Mouse (Mus musculus) MEL (cell line): ENCODE results near the gene Eml2. TPM values are rescaled to one million over a fixed set of nuclear protein-coding genes. Genes with fewer than 3 reads are reported as not detected.
A peak's percentile ranks its signal among the peaks of the same experiment; 100 is the strongest.

Source experiments
- DNase-seq: peaks from one replicate; pipeline ENCODE4 v3.0.0; 2011; ENCODE audit warnings: low read depth, low spot score
- H3K27ac ChIP-seq: 2 replicates; pipeline ENCODE4 v1.5.1; 2012; ENCODE audit warnings: low read depth, mild to moderate bottlenecking, control low read depth, low read length, moderate library complexity; ENCODE audit not compliant: control insufficient read depth
- H3K27me3 ChIP-seq, 2 experiments: fragments of 150-350 bp in 1 of 2; sonication (generic) in 1 of 2; 2 replicates each; pipeline ENCODE4 v1.6.1; 2012; ENCODE audit warnings: low read length in 2 of 2, mild to moderate bottlenecking in 2 of 2, improper control_type of control experiment in 1 of 2, moderate library complexity in 1 of 2; ENCODE audit not compliant: insufficient read depth in 2 of 2, control insufficient read depth in 1 of 2
- H3K36me3 ChIP-seq, 2 experiments: 2 replicates each; pipeline ENCODE4 v1.6.1; 2012 to 2014; ENCODE audit warnings: low read length in 2 of 2, improper control_type of control experiment in 1 of 2, inconsistent platforms in 1 of 2, mild to moderate bottlenecking in 1 of 2; ENCODE audit not compliant: insufficient read depth in 2 of 2, control insufficient read depth in 1 of 2
- H3K4me1 ChIP-seq, 2 experiments: fragments of 150-350 bp in 1 of 2; sonication (generic) in 1 of 2; 2 replicates each; pipeline ENCODE4 v1.6.1; 2012; ENCODE audit warnings: low read length in 2 of 2, improper control_type of control experiment in 1 of 2, mild to moderate bottlenecking in 1 of 2; ENCODE audit not compliant: insufficient read depth in 2 of 2, control insufficient read depth in 1 of 2
- H3K4me3 ChIP-seq, 2 experiments: fragments of 150-350 bp in 1 of 2; sonication (generic) in 1 of 2; 2 replicates each; pipeline ENCODE4 v1.5.1; 2012; ENCODE audit warnings: low read depth in 2 of 2, low read length in 2 of 2, mild to moderate bottlenecking in 2 of 2, moderate library complexity in 2 of 2, control low read depth in 1 of 2, improper control_type of control experiment in 1 of 2; ENCODE audit not compliant: control insufficient read depth in 1 of 2, insufficient read depth in 1 of 2
- H3K79me2 ChIP-seq: 2 replicates; pipeline ENCODE4 v1.6.1; 2012; ENCODE audit warnings: mild to moderate bottlenecking, low read length, moderate library complexity; ENCODE audit not compliant: control insufficient read depth, poor library complexity, insufficient read depth
- H3K9ac ChIP-seq: 2 replicates; pipeline ENCODE4 v1.6.1; 2012; ENCODE audit warnings: low read depth, mild to moderate bottlenecking, control low read depth, low read length, moderate library complexity; ENCODE audit not compliant: control insufficient read depth, poor library complexity, severe bottlenecking
- H3K9me3 ChIP-seq: fragments of 150-350 bp; sonication (generic); replicated peaks from 2 replicates; pipeline ENCODE4 v1.6.1; 2012; ENCODE audit warnings: mild to moderate bottlenecking, low read length, improper control_type of control experiment, moderate library complexity; ENCODE audit not compliant: insufficient read depth
- BHLHE40 ChIP-seq: IDR thresholded peaks from 2 replicates; pipeline ENCODE4 v1.6.1; 2012; ENCODE audit warnings: low read depth, mild to moderate bottlenecking, inconsistent platforms, low read length, improper control_type of control experiment, borderline replicate concordance
- CTCF ChIP-seq, 3 experiments: IDR thresholded peaks in 2 of 3; conservative IDR thresholded peaks in 1 of 3; 2 replicates each; pipeline ENCODE4 v1.5.1; 2011 to 2012; ENCODE audit warnings: low read length in 3 of 3, low read depth in 2 of 3, mild to moderate bottlenecking in 2 of 3, improper control_type of control experiment in 1 of 3, inconsistent platforms in 1 of 3, mixed read lengths in 1 of 3, moderate library complexity in 1 of 3; ENCODE audit not compliant: control insufficient read depth in 1 of 3, insufficient read depth in 1 of 3, poor library complexity in 1 of 3, severe bottlenecking in 1 of 3
- ELF1 ChIP-seq: IDR thresholded peaks from 2 replicates; pipeline ENCODE4 v1.6.1; 2014; ENCODE audit warnings: low read depth, mild to moderate bottlenecking, inconsistent platforms, low read length, improper control_type of control experiment, moderate library complexity
- EP300 ChIP-seq, 2 experiments: IDR thresholded peaks; 2 replicates each; pipeline ENCODE4 v1.6.1; 2011; ENCODE audit warnings: improper control_type of control experiment in 2 of 2, low read length in 2 of 2, low read depth in 1 of 2, mild to moderate bottlenecking in 1 of 2
- ETS1 ChIP-seq: IDR thresholded peaks from 2 replicates; pipeline ENCODE4 v1.6.1; 2012; ENCODE audit warnings: low read depth, mild to moderate bottlenecking, inconsistent platforms, low read length, improper control_type of control experiment, moderate library complexity
- GATA1 ChIP-seq: IDR thresholded peaks from 2 replicates; pipeline ENCODE4 v1.6.1; 2011; ENCODE audit warnings: low read depth, low read length, improper control_type of control experiment
- JUND ChIP-seq: IDR thresholded peaks from 2 replicates; pipeline ENCODE4 v1.6.1; 2011; ENCODE audit warnings: low read depth, mild to moderate bottlenecking, improper control_type of control experiment, low read length
- MAX ChIP-seq: IDR thresholded peaks from 2 replicates; pipeline ENCODE4 v1.6.1; 2011; ENCODE audit warnings: low read length, improper control_type of control experiment
- MAZ ChIP-seq: IDR thresholded peaks from 2 replicates; pipeline ENCODE4 v1.6.1; 2012; ENCODE audit warnings: low read depth, mild to moderate bottlenecking, inconsistent platforms, low read length, improper control_type of control experiment
- MXI1 ChIP-seq: IDR thresholded peaks from 2 replicates; pipeline ENCODE4 v1.6.1; 2011; ENCODE audit warnings: mild to moderate bottlenecking, low read depth, low read length, improper control_type of control experiment
- MYC ChIP-seq: IDR thresholded peaks from 2 replicates; pipeline ENCODE4 v1.6.1; 2011; ENCODE audit warnings: low read depth, mild to moderate bottlenecking, low read length, improper control_type of control experiment, moderate library complexity
- SIN3A ChIP-seq: IDR thresholded peaks from 2 replicates; pipeline ENCODE4 v1.6.1; 2012; ENCODE audit warnings: low read length, improper control_type of control experiment, inconsistent platforms
- SMC3 ChIP-seq: IDR thresholded peaks from 2 replicates; pipeline ENCODE4 v1.6.1; 2011; ENCODE audit warnings: low read depth, low read length, improper control_type of control experiment
- TAL1 ChIP-seq: IDR thresholded peaks from 2 replicates; pipeline ENCODE4 v1.6.1; 2012; ENCODE audit warnings: mild to moderate bottlenecking, inconsistent platforms, low read length, moderate library complexity, mixed read lengths
- TBP ChIP-seq: IDR thresholded peaks from 2 replicates; pipeline ENCODE4 v1.8.0; 2011; ENCODE audit warnings: low read depth, low read length, improper control_type of control experiment
- USF2 ChIP-seq, 2 experiments: IDR thresholded peaks; 2 replicates each; pipeline ENCODE4 v1.6.1; 2011 to 2012; ENCODE audit warnings: improper control_type of control experiment in 2 of 2, low read length in 2 of 2, borderline replicate concordance in 1 of 2, inconsistent platforms in 1 of 2, low read depth in 1 of 2, mild to moderate bottlenecking in 1 of 2; ENCODE audit not compliant: insufficient read depth in 1 of 2
- ZC3H11A ChIP-seq: IDR thresholded peaks from 2 replicates; pipeline ENCODE4 v1.6.1; 2012; ENCODE audit warnings: low read depth, mild to moderate bottlenecking, inconsistent platforms, low read length, improper control_type of control experiment
- ZKSCAN1 ChIP-seq: IDR thresholded peaks from 2 replicates; pipeline ENCODE4 v1.6.1; 2012; ENCODE audit warnings: low read depth, mild to moderate bottlenecking, inconsistent platforms, low read length, improper control_type of control experiment, moderate library complexity
- ZMIZ1 ChIP-seq: IDR thresholded peaks from 2 replicates; pipeline ENCODE4 v1.6.1; 2012; ENCODE audit warnings: low read depth, mild to moderate bottlenecking, inconsistent platforms, low read length, improper control_type of control experiment, moderate library complexity
- polyA plus RNA-seq, 2 experiments: library from polyadenylated mRNA; stranded (reverse) in 1 of 2; unstranded in 1 of 2; fragments of >175 nt in 1 of 2; fragments of >200 nt in 1 of 2; gene quantifications; 2 replicates each; pipeline versions ENCODE4 v1.2.1 to v1.2.4; 2012; ENCODE audit warnings: low replicate concordance in 2 of 2, low read depth in 1 of 2; ENCODE audit not compliant: insufficient read length in 2 of 2, insufficient read depth in 1 of 2, missing spikeins in 1 of 2
- total RNA-seq: library from RNA; depleted of rRNA; stranded (reverse); fragments of 300-350 nt; gene quantifications from 2 replicates; pipeline ENCODE4 v1.2.3, GENCODE M21; 2012

The Eml2 gene
- total and polyA plus RNA-seq, 3 experiments: 22.0 to 43.6 TPM; not detected in 1

DNA sequence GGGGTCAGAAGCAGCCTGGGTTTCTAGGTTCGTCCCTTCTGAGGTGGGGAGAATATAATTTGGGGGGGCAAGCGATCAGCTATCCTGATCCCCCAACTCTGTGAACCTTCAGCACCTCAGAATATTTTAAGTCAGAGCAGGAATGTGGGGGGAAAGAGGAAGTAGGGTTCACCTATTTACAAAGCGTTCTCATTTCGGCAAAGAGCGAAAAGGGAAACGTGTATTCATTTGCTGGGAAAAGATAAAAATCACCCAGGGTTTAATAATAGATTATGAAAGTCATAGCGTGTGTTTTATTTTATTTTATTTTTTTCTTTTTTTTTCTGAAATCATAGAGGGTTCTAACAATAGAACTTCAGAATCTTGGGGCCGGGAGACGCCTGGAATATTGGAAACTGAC lies 38.7 kb downstream of the Eml2 start (continued):
- TF ChIP-seq CTCF (IDR thresholded peaks at IDR 0.05 in 2 of 3, conservative IDR thresholded peaks at IDR 0.05 in 1 of 3; ENCODE audit: control insufficient read depth in 1 of 3, insufficient read depth in 1 of 3, low read depth in 2 of 3, low read length in 3 of 3, poor library complexity in 1 of 3, severe bottlenecking in 1 of 3) (no peak), ZC3H11A (no peak), ZKSCAN1 (no peak)

GRCm38 (mm10) chr7:19217492-19217891 lies 41.3 kb downstream of the Eml2 start:
- Histone ChIP-seq H3K79me2 (no peaks in the 10 kb centered on the region), H3K9ac (no peak overlapping the region), H3K9me3 (no peaks in the 10 kb centered on the region), H3K27ac (peak overlapping the region; percentile 51; the same call in 1 of the 2 replicates), H3K4me3 (no peak overlapping the region), H3K4me1 (peaks cover 4 to 32% of the 10 kb centered on the region in 2 experiments), H3K36me3 (peaks cover 0 to 17% of the 10 kb centered on the region in 2 experiments; a peak in 2 of 4 replicates), H3K27me3 (no peaks in the 10 kb centered on the region)
- DNase-seq: peak; percentile 85
- TF ChIP-seq ZMIZ1 (no peak), JUND (no peak), SIN3A (0 out of 2 replicates have a peak, but pooled peaks have one; percentile 24), TBP (peak; percentile 51; the same call in 1 of the 2 replicates), BHLHE40 (peak; percentile 55; the same call in 1 of the 2 replicates), MYC (peak; percentile 86), ELF1 (no peak), USF2 (IDR thresholded peaks at IDR 0.05; ENCODE audit: borderline replicate concordance in 1 of 2, insufficient read depth in 1 of 2, low read depth in 1 of 2, low read length in 2 of 2) (no peak), GATA1 (0 out of 2 replicates have a peak, but pooled peaks have one; percentile 34), ETS1 (0 out of 2 replicates have a peak, but pooled peaks have one; percentile 13), MXI1 (peak; percentile 59), MAZ (0 out of 2 replicates have a peak, but pooled peaks have one; percentile 25), MAX (peak; percentile 76), EP300 (IDR thresholded peaks at IDR 0.05; ENCODE audit: low read depth in 1 of 2, low read length in 2 of 2) (0 out of 4 replicates have a peak, but pooled peaks have one; percentile 6 to 19), SMC3 (peak; percentile 9; the same call in 1 of the 2 replicates)

- Histone ChIP-seq H3K9ac (no peak overlapping the region), H3K9me3 (no peaks in the 10 kb centered on the region), H3K79me2 (no peaks in the 10 kb centered on the region), H3K4me3 (no peak overlapping the region), H3K4me1 (peaks cover 4 to 32% of the 10 kb centered on the region in 2 experiments), H3K36me3 (peaks cover 0 to 17% of the 10 kb centered on the region in 2 experiments; a peak in 2 of 4 replicates), H3K27me3 (no peaks in the 10 kb centered on the region), H3K27ac (no peak overlapping the region)
- peak; percentile 26 for DNase-seq
- TF ChIP-seq TAL1 (no peak), MAZ (0 out of 2 replicates have a peak, but pooled peaks have one; percentile 10)
These were observed 41.7 kb downstream of the Eml2 start for GRCm38 (mm10) chr7:19217944-19218343.
